Mouse (Mus musculus) lung, postnatal 25 days (tissue): ENCODE results near the gene Mpz.
A peak's percentile ranks its signal among the peaks of the same experiment; 100 is the strongest.
"Not testable (repeated sequence)": the region's sequence is repeated elsewhere in the genome, so short reads cannot be mapped to it uniquely, and the experiment has no call there.

Experiments
- DNase-seq: peaks from one replicate; pipeline ENCODE4 v3.0.0; 2022; ENCODE audit warnings: low spot score

Mpz gene

GRCm38 (mm10) chr1:171129251-171129650, 21.3 kb upstream of the Mpz start:
- no peak for DNase-seq

- no peak for DNase-seq
Measured at GRCm38 (mm10) chr1:171130971-171131370, 19.5 kb upstream of the Mpz start.

GRCm38 (mm10) chr1:171135600-171135999, 14.9 kb upstream of the Mpz start:
- DNase-seq: no peak

GRCm38 (mm10) chr1:171137486-171138155, 12.9 kb upstream of the Mpz start:
- DNase-seq: not testable (repeated sequence)

GRCm38 (mm10) chr1:171142981-171143380, 7.5 kb upstream of the Mpz start:
- not testable (repeated sequence) for DNase-seq

- DNase-seq: no peak
Measured at GRCm38 (mm10) chr1:171150838-171151391, 404 bp downstream of the Mpz start.

GRCm38 (mm10) chr1:171151966-171152365, 1.5 kb downstream of the Mpz start:
- peak; percentile 23 for DNase-seq

GRCm38 (mm10) chr1:171156644-171157043, 6.1 kb downstream of the Mpz start:
- no peak for DNase-seq

GRCm38 (mm10) chr1:171157965-171158364, 7.5 kb downstream of the Mpz start:
- DNase-seq: no peak

GRCm38 (mm10) chr1:171159485-171159975, 9.0 kb downstream of the Mpz start:
- peak; percentile 38 for DNase-seq

GRCm38 (mm10) chr1:171162526-171162925, 12.0 kb downstream of the Mpz start:
- DNase-seq: no peak

GRCm38 (mm10) chr1:171164258-171164657, 13.7 kb downstream of the Mpz start:
- DNase-seq: no peak

- no peak for DNase-seq
Measured at GRCm38 (mm10) chr1:171165629-171166345, 15.3 kb downstream of the Mpz start.

GRCm38 (mm10) chr1:171168906-171169305, 18.4 kb downstream of the Mpz start:
- DNase-seq: no peak

GRCm38 (mm10) chr1:171169913-171170312, 19.4 kb downstream of the Mpz start:
- DNase-seq: no peak

GRCm38 (mm10) chr1:171171138-171171537, 20.6 kb downstream of the Mpz start:
- peak; percentile 57 for DNase-seq

- no peak for DNase-seq
Measured at GRCm38 (mm10) chr1:171172779-171173178, 22.3 kb downstream of the Mpz start.

GRCm38 (mm10) chr1:171179487-171180171, 29.1 kb downstream of the Mpz start:
- DNase-seq: no peak

GRCm38 (mm10) chr1:171183025-171183424, 32.5 kb downstream of the Mpz start:
- no peak for DNase-seq

- DNase-seq: no peak
Measured at GRCm38 (mm10) chr1:171183620-171184019, 33.1 kb downstream of the Mpz start.

GRCm38 (mm10) chr1:171184314-171184713, 33.8 kb downstream of the Mpz start:
- peak; percentile 83 for DNase-seq

GRCm38 (mm10) chr1:171185655-171186054, 35.1 kb downstream of the Mpz start:
- DNase-seq: no peak
